Mouse (Mus musculus): Measurements from ENCODE around the gene Tcf19.
"Not testable (repeated sequence)": the region's sequence is repeated elsewhere in the genome, so short reads cannot be mapped to it uniquely, and the experiment has no call there.

Gene Tcf19

DNA sequence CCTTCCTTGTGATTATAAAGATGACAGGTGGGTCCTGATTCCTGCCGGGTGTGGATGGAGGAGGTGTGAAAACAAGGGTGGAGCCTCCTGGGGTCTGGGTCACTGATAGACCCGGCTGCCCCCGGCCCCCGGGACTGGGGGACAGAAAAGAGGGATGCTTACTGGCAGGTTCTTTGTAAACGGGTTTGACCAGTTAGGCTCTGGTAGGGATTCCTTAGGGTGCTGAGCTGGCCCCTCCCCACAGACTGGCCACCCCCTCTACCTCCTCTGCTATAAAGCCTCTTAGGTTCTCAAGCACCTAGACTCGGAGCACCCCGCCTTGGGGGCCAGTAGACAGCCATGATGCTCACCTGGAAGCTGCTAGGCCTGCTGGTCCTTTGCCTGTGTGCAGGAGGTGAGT, 16.3 kb upstream of the Tcf19 start, which contains the start of gene Psors1c2:
Gene Psors1c2 (plus strand): TSS at position 301 of the 400 bp plus-strand sequence.
- DNase-seq (ENCODE audit: low read depth) = no peak

DNA sequence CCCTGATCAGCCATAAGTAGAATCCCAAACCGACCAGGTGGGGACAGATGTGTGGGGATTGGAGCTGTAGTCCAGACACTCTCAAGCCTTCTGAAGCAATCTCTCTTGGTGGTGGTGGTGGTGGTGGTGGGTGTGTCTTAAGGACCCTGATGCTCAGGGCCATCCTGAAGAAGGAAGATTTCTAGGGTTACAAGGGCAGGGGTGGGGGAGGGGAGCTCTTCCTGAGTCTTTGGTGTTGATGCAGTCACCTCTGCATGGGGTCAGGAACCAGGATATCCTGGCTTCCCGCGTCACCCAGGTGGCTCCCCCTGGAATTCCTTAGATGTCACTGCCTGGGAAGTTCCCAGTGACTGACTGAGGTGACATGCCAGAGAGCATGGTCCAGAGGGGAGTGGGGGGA, 15.7 kb upstream of the Tcf19 start:
- no peak for DNase-seq (ENCODE audit: low read depth)

DNA sequence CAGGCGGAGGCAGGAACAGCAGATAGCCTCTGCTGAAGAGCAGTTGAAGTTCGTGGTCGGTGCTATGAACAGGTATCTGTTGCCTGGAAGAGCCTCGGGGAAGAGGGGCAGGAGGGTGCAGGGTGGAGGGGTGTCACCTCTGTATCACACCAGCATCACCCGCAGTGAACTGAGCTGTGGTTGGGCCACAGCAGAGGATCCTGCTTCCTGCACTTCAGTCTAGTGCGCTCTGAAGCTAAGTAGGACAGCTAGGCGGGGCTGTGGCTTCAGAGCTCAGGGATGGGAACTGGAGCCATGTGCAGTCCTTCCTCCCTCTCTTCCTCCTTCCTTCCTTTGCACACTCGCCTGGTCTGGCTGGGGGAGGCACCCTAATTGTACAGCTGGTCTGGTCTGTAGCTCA, 10.0 kb upstream of the Tcf19 start:
- DNase-seq (ENCODE audit: low read depth) = no peak

GRCm38 (mm10) chr17:35524354-35524753, 7.7 kb upstream of the Tcf19 start:
- DNase-seq (ENCODE audit: low read depth) = no peak

DNA sequence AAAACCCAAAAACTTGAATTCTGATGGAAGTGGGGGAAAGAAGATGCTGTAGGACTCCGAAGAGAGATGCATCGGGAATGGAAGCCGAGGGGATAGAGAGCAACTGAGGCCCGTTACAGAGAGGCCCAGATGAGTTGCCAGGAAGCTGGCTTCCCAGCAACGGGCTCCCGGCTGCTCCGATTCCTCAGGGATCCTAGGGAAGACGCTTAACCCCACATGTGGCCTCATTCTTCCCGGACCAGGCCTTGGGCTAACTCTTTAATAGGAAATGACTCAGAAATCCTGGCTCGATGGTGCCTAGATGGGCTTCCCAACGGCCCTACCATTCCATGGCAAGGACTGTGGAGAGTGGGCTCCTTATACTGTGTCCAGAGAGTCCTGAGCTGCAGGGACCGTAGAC, 902 bp upstream of the Tcf19 start:
- no peak for DNase-seq (ENCODE audit: low read depth)

DNA sequence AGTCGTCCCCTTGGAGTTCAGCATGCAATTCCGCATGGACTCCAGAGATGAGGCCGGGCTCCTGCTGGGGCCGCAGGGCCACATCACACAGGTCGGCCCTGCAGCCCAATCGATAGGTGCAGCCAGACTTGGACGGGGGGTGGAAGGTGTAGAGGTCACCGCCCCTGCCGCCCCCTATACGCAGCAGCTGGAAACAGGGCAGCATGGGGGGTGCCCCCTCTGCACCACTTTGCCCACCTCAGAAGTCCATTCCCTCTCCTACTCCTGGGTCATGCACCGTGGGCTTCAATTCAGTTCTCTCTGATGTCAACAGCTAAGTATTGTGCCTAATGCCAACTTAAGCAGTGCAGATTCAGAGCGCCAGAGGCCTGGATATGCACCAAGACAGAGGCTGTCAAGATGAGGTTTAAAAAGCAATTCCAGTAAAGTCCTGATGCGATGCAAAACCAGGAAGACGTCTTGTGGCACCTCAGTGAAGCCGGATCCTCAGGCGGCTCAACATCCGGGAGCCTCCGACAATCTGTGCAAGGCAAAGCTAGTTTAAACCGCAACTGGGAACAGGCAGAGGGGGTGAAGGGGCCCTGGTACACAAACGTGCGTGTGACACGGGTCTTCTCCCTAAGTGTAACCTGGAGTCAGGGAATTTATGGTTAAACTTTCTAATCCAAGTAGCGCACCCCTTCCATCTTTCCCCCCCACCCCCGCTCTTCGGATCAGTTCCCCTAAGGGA, 548 bp downstream of the Tcf19 start:
- no peak for DNase-seq (ENCODE audit: low read depth)

DNA sequence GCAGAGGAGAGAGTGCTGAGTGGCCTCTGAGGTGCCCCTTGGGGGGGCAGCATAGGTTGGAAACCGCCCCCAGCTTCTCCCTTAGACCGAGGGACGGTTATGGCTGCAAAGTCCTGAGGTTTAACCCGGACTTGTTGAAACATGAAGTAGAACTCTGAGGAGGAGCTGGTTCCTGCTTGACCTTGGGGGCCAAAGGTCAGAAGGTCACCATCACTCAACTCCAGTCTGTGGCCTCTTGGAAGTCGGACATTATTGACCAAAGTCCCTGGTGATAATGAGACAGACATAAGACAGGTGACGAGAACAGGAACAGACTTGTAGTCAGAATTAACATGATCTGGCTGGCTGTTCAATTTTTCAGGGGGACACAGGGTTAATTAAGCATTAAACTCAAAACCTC, 1.9 kb downstream of the Tcf19 start:
- DNase-seq (ENCODE audit: low read depth) = no peak

GRCm38 (mm10) chr17:35513886-35514285, 2.7 kb downstream of the Tcf19 start:
- peak; percentile 67 for DNase-seq (ENCODE audit: low read depth)

GRCm38 (mm10) chr17:35512916-35513626, 3.6 kb downstream of the Tcf19 start:
- no peak for DNase-seq (ENCODE audit: low read depth)

- DNase-seq (ENCODE audit: low read depth) = peak; percentile 34
Observed at GRCm38 (mm10) chr17:35509284-35509683, 7.3 kb downstream of the Tcf19 start.

GRCm38 (mm10) chr17:35508279-35508678, 8.3 kb downstream of the Tcf19 start:
- not testable (repeated sequence) for DNase-seq (ENCODE audit: low read depth)

- DNase-seq (ENCODE audit: low read depth) = no peak
Observed at GRCm38 (mm10) chr17:35507556-35508260, 8.9 kb downstream of the Tcf19 start.

GRCm38 (mm10) chr17:35506881-35507280, 9.7 kb downstream of the Tcf19 start:
- DNase-seq (ENCODE audit: low read depth) = no peak

GRCm38 (mm10) chr17:35505776-35506175, 10.8 kb downstream of the Tcf19 start, which contains the start of gene Pou5f1:
Gene Pou5f1 (plus strand): TSS chr17:35506018.
- no peak for DNase-seq (ENCODE audit: low read depth)

- no peak for DNase-seq (ENCODE audit: low read depth)
Observed at GRCm38 (mm10) chr17:35504628-35505481, 11.8 kb downstream of the Tcf19 start.

GRCm38 (mm10) chr17:35503849-35504248, 12.8 kb downstream of the Tcf19 start:
- DNase-seq (ENCODE audit: low read depth) = no peak

DNA sequence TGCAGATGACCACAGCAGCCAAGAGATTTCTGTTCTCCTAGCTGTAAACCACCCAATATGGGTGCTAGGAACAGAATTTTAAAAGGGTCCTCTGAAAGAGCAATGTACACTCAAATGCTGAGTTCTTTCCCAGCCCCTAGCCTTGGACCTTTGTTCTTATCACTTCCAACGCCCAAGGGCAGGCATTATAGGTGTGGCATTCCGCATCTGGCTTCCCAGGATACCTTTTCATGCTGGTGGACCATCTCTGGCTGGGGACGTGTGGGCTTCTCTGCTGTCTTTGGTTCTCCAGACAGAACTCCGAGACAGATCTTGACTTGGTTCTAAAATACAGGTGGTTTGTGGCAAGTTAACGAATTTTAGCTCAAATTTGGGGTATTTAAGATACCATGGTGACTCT, 13.9 kb downstream of the Tcf19 start:
- no peak for DNase-seq (ENCODE audit: low read depth)

GRCm38 (mm10) chr17:35502226-35502625, 14.4 kb downstream of the Tcf19 start:
- no peak for DNase-seq (ENCODE audit: low read depth)

DNA sequence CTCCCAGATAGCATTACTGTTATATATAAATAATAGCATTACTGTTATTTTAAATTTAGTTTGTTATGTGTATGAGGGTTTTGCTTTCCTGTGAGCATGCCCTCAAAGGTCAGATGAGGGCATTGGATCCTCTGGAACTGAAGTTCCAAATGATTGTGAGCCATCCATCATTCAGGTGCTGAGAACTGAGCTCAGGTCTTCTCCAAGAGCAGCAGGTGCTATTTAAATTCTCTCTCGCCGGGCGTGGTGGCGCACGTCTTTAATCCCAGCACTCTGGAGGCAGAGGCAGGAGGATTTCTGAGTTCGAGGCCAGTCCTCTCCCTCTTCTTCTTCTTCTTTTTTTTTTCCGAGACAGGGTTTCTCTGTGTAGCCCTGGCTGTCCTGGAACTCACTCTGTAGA, 19.5 kb downstream of the Tcf19 start:
- no peak for DNase-seq (ENCODE audit: low read depth)

GRCm38 (mm10) chr17:35490320-35490719, 26.3 kb downstream of the Tcf19 start:
- DNase-seq (ENCODE audit: low read depth) = no peak

DNA sequence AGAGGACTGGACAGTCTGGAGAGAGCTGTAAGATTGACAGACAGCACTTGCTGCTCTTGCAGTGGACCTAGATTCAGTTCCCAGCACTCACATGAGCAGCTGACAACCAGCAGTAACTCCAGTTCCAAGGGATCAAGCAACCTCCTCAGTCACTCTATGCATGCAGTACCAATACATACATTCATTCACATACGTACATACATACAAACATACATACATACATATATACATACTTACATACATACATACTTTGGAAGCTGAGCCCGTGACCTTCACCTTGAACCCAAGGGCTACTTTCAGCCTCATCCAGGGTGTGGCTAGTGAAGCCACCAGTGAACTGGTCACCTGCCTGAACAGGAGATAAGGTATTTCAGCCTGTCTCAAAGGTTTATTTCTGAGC, 28.6 kb downstream of the Tcf19 start:
- DNase-seq (ENCODE audit: low read depth) = no peak

GRCm38 (mm10) chr17:35486726-35487125, 29.9 kb downstream of the Tcf19 start:
- DNase-seq (ENCODE audit: low read depth) = no peak

Data from c-Kit-positive CD71-negative TER-119-negative erythroid progenitor cells, embryonic 14.5 days (primary cell).